Mouse (Mus musculus): Measurements from ENCODE around the gene Specc1.

- TF ChIP-seq CTCF (IDR thresholded peaks at IDR 0.05; ENCODE audit: extremely low read depth, insufficient read depth, insufficient read length, insufficient replicate concordance) (no peak), POLR2A (IDR thresholded peaks at IDR 0.05; ENCODE audit: low read depth, low read length) (no peak)
These were observed 196.5 kb downstream of the Specc1 start for GRCm38 (mm10) chr11:62153057-62153456.

Data from spleen, adult 2 months (tissue).